Mouse (Mus musculus): ENCODE data around the gene Ifrd2.

- TF ChIP-seq CTCF (IDR thresholded peaks at IDR 0.05; ENCODE audit: extremely low read depth, insufficient read depth, insufficient read length, insufficient replicate concordance) = no peak
- TF ChIP-seq POLR2A (IDR thresholded peaks at IDR 0.05; ENCODE audit: low read depth, low read length) = no peak
These were observed 2.8 kb downstream of the Ifrd2 start for GRCm38 (mm10) chr9:107590058-107590772.
